Mouse (Mus musculus): ENCODE measurements around the gene Vil1. TPM values are rescaled to one million over a fixed set of nuclear protein-coding genes. Genes with fewer than 3 reads are reported as not detected.

The Vil1 gene
- polyA plus RNA-seq (2016; fragmentation: Nextera tagmentation; extraction: Ambion mirVana), result 0.81 and 0.93 TPM in 2 replicates

- Histone ChIP-seq H3K27me3 (replicated peaks) (peaks cover 7% of the 10 kb centered on the region; the same call in 1 of the 2 replicates), H3K27ac (no peak within 1 kb of the TSS), H3K4me2 (no peak within 1 kb of the TSS), H3K9me3 (replicated peaks) (no peaks in the 10 kb centered on the region), H3K9ac (no peak within 1 kb of the TSS), H3K36me3 (no peaks in the 10 kb centered on the region), H3K4me3 (no peak within 1 kb of the TSS), H3K4me1 (peaks cover 14% of the 10 kb centered on the region)
- 49% methylated on average over 15 of the region's 15 CpGs for WGBS (ENCODE audit: insufficient replicate concordance)
- ATAC-seq, result no peak
Measured at GRCm38 (mm10) chr1:74408589-74409504, at the start of gene Vil1. TSS of gene Vil1 (plus strand) at chr1:74409376.

- Histone ChIP-seq H3K4me1 (0 out of 2 replicates have a peak, but pooled peaks cover 8% of the 10 kb centered on the region), H3K27me3 (replicated peaks) (peaks cover 10% of the 10 kb centered on the region; the same call in 1 of the 2 replicates), H3K9me3 (replicated peaks) (no peaks in the 10 kb centered on the region), H3K27ac (no peak overlapping the region), H3K9ac (no peak overlapping the region), H3K4me2 (no peak overlapping the region), H3K36me3 (no peaks in the 10 kb centered on the region), H3K4me3 (no peak overlapping the region)
- 68% methylated on average over 5 of the region's 5 CpGs for WGBS (ENCODE audit: insufficient replicate concordance)
- no peak for ATAC-seq
Measured at GRCm38 (mm10) chr1:74359952-74360517, 49.1 kb upstream of the Vil1 start.

GRCm38 (mm10) chr1:74361812-74362211 is 47.4 kb upstream of the Vil1 start, which contains the start of gene Catip:
TSS of gene Catip (plus strand) at chr1:74362108.
- ATAC-seq, result no peak
- H3K4me1 ChIP-seq, result 0 out of 2 replicates have a peak, but pooled peaks cover 8% of the 10 kb centered on the region

GRCm38 (mm10) chr1:74362325-74363229 is 46.6 kb upstream of the Vil1 start:
- H3K9ac ChIP-seq, result no peak overlapping the region
- peaks cover 14% of the 10 kb centered on the region for H3K4me1 ChIP-seq
- 54% methylated on average over 17 of the region's 17 CpGs for WGBS (ENCODE audit: insufficient replicate concordance)
- peak; percentile 38 for ATAC-seq
- no peak overlapping the region for H3K27ac ChIP-seq
- H3K4me2 ChIP-seq, result no peak overlapping the region
- peaks cover 27% of the 10 kb centered on the region for H3K27me3 ChIP-seq (replicated peaks)
- no peaks in the 10 kb centered on the region for H3K36me3 ChIP-seq
- H3K4me3 ChIP-seq, result no peak overlapping the region
- H3K9me3 ChIP-seq (replicated peaks), result no peaks in the 10 kb centered on the region

More at GRCm38 (mm10) chr1:74361812-74362211, 47.4 kb upstream of the Vil1 start, which contains the start of gene Catip:
- 3% methylated on average over 2 of the region's 2 CpGs for WGBS (ENCODE audit: insufficient replicate concordance)
- Histone ChIP-seq H3K27ac (no peak within 1 kb of the TSS), H3K9me3 (replicated peaks) (no peaks in the 10 kb centered on the region), H3K27me3 (replicated peaks) (peaks cover 20% of the 10 kb centered on the region), H3K4me3 (no peak within 1 kb of the TSS), H3K4me2 (no peak within 1 kb of the TSS), H3K9ac (no peak within 1 kb of the TSS), H3K36me3 (no peaks in the 10 kb centered on the region)

- 60% methylated on average over 5 of the region's 5 CpGs for WGBS (ENCODE audit: insufficient replicate concordance)
- peaks cover 34% of the 10 kb centered on the region for H3K27me3 ChIP-seq (replicated peaks)
- no peak for ATAC-seq
Measured at GRCm38 (mm10) chr1:74363437-74363836, 45.7 kb upstream of the Vil1 start.

GRCm38 (mm10) chr1:74364270-74364669 is 44.9 kb upstream of the Vil1 start:
- 52% methylated on average over 8 of the region's 8 CpGs for WGBS (ENCODE audit: insufficient replicate concordance)
- no peaks in the 10 kb centered on the region for H3K9me3 ChIP-seq (replicated peaks)
- no peaks in the 10 kb centered on the region for H3K36me3 ChIP-seq
- H3K27me3 ChIP-seq (replicated peaks), result peaks cover 34% of the 10 kb centered on the region
- peaks cover 26% of the 10 kb centered on the region for H3K4me1 ChIP-seq
- H3K4me3 ChIP-seq, result no peak overlapping the region
- no peak for ATAC-seq
- H3K27ac ChIP-seq, result no peak overlapping the region
- H3K9ac ChIP-seq, result no peak overlapping the region
- H3K4me2 ChIP-seq, result no peak overlapping the region

More at GRCm38 (mm10) chr1:74363437-74363836, 45.7 kb upstream of the Vil1 start:
- Histone ChIP-seq H3K4me1 (peaks cover 23% of the 10 kb centered on the region), H3K4me2 (no peak overlapping the region), H3K9me3 (replicated peaks) (no peaks in the 10 kb centered on the region), H3K9ac (no peak overlapping the region), H3K36me3 (no peaks in the 10 kb centered on the region), H3K27ac (no peak overlapping the region), H3K4me3 (no peak overlapping the region)

- H3K9ac ChIP-seq, result peak overlapping the region; percentile 59
- peak; percentile 87 for ATAC-seq
- 6% methylated on average over 34 of the region's 34 CpGs for WGBS (ENCODE audit: insufficient replicate concordance)
Measured at GRCm38 (mm10) chr1:74367886-74368645, 41.1 kb upstream of the Vil1 start.

GRCm38 (mm10) chr1:74370040-74370439 is 39.1 kb upstream of the Vil1 start:
- H3K27ac ChIP-seq, result no peak overlapping the region
- H3K27me3 ChIP-seq (replicated peaks), result peaks cover 34% of the 10 kb centered on the region
- 25% methylated on average over 4 of the region's 4 CpGs for WGBS (ENCODE audit: insufficient replicate concordance)
- no peak overlapping the region for H3K9ac ChIP-seq
- no peaks in the 10 kb centered on the region for H3K9me3 ChIP-seq (replicated peaks)
- H3K4me3 ChIP-seq, result no peak overlapping the region
- H3K4me1 ChIP-seq, result peaks cover 20% of the 10 kb centered on the region
- H3K4me2 ChIP-seq, result no peak overlapping the region
- no peak for ATAC-seq
- H3K36me3 ChIP-seq, result no peaks in the 10 kb centered on the region

More at GRCm38 (mm10) chr1:74367886-74368645, 41.1 kb upstream of the Vil1 start:
- Histone ChIP-seq H3K36me3 (no peaks in the 10 kb centered on the region), H3K4me3 (peak overlapping the region; percentile 53), H3K27me3 (replicated peaks) (peaks cover 33% of the 10 kb centered on the region), H3K4me2 (peak overlapping the region; percentile 81), H3K9me3 (replicated peaks) (no peaks in the 10 kb centered on the region), H3K4me1 (peaks cover 23% of the 10 kb centered on the region), H3K27ac (peak overlapping the region; percentile 45; the same call in 1 of the 2 replicates)

GRCm38 (mm10) chr1:74373372-74373771 is 35.8 kb upstream of the Vil1 start:
- Histone ChIP-seq H3K36me3 (no peaks in the 10 kb centered on the region), H3K4me3 (no peak overlapping the region), H3K9ac (no peak overlapping the region), H3K27ac (no peak overlapping the region), H3K27me3 (replicated peaks) (peaks cover 13% of the 10 kb centered on the region; the same call in 1 of the 2 replicates), H3K9me3 (replicated peaks) (no peaks in the 10 kb centered on the region), H3K4me1 (peaks cover 20% of the 10 kb centered on the region), H3K4me2 (no peak overlapping the region)
- WGBS (ENCODE audit: insufficient replicate concordance), result 23% methylated on average over 4 of the region's 4 CpGs
- ATAC-seq, result no peak

GRCm38 (mm10) chr1:74374980-74375379 is 34.2 kb upstream of the Vil1 start, which contains the start of gene Slc11a1:
TSS of gene Slc11a1 (plus strand) at chr1:74375195.
- H3K4me3 ChIP-seq, result no peak within 1 kb of the TSS
- no peak within 1 kb of the TSS for H3K4me2 ChIP-seq
- ATAC-seq, result no peak
- no peak within 1 kb of the TSS for H3K9ac ChIP-seq
- no peaks in the 10 kb centered on the region for H3K36me3 ChIP-seq
- no peaks in the 10 kb centered on the region for H3K9me3 ChIP-seq (replicated peaks)
- WGBS (ENCODE audit: insufficient replicate concordance), result 34% methylated on average over 8 of the region's 8 CpGs
- H3K27ac ChIP-seq, result 0 out of 2 replicates have a peak within 1 kb of the TSS, but pooled peaks have one; percentile 2
- H3K27me3 ChIP-seq (replicated peaks), result peaks cover 9% of the 10 kb centered on the region; the same call in 1 of the 2 replicates
- H3K4me1 ChIP-seq, result peaks cover 28% of the 10 kb centered on the region

Data from liver, embryonic 12.5 days (tissue).